Mouse (Mus musculus): Measurements from ENCODE around the gene Dao. TPM values are rescaled to one million over a fixed set of nuclear protein-coding genes. Genes with fewer than 3 reads are reported as not detected.
A peak's percentile ranks its signal among the peaks of the same experiment; 100 is the strongest.

Dao gene
- total RNA-seq, 1 experiment = 0.18 TPM

- no peak overlapping the region for H3K27ac ChIP-seq (ENCODE audit: insufficient read depth, low read depth, low read length, poor library complexity, severe bottlenecking)
- no peaks in the 10 kb centered on the region for H3K4me1 ChIP-seq (ENCODE audit: control insufficient read depth in 2 of 2, insufficient read depth in 2 of 2, low read length in 2 of 2, poor library complexity in 1 of 2)
- in situ Hi-C loops (cut with MboI; ENCODE audit: low sequenced_read_pairs in 2 of 2, unreplicated experiment in 2 of 2) = no loop called here
- H3K36me3 ChIP-seq (ENCODE audit: control insufficient read depth, insufficient read depth, low read length, poor library complexity, severe bottlenecking) = no peaks in the 10 kb centered on the region
- no peak for DNase-seq (ENCODE audit: low read depth, low spot score)
- H3K9ac ChIP-seq (ENCODE audit: insufficient read depth, low read depth, low read length, poor library complexity, severe bottlenecking) = no peak overlapping the region
- H3K9me3 ChIP-seq (ENCODE audit: control insufficient read depth, insufficient read depth, low read depth, low read length) = no peaks in the 10 kb centered on the region
- TF ChIP-seq ZNF384 (IDR thresholded peaks at IDR 0.05; ENCODE audit: low read depth, low read length) = no peak
- TF ChIP-seq CHD2 (IDR thresholded peaks at IDR 0.05; ENCODE audit: low read depth, low read length) = no peak
- TF ChIP-seq MAFK (IDR thresholded peaks at IDR 0.05; ENCODE audit: insufficient read depth, low read depth, low read length) = no peak
- TF ChIP-seq HCFC1 (IDR thresholded peaks at IDR 0.05; ENCODE audit: borderline replicate concordance, insufficient read depth, low read length) = no peak
- 0 out of 2 replicates have a peak, but pooled peaks have one; percentile 1 for TF ChIP-seq ZC3H11A (IDR thresholded peaks at IDR 0.05; ENCODE audit: borderline replicate concordance, low read depth, low read length)
- H3K4me3 ChIP-seq (ENCODE audit: insufficient read depth in 1 of 2, low read depth in 1 of 2, low read length in 2 of 2, poor library complexity in 1 of 2, severe bottlenecking in 1 of 2) = no peak overlapping the region
These were observed 67.4 kb downstream of the Dao start for GRCm38 (mm10) chr5:114070858-114071257.

- Histone ChIP-seq H3K9me3 (ENCODE audit: control insufficient read depth, insufficient read depth, low read depth, low read length) (no peaks in the 10 kb centered on the region), H3K9ac (ENCODE audit: insufficient read depth, low read depth, low read length, poor library complexity, severe bottlenecking) (no peak overlapping the region), H3K36me3 (ENCODE audit: control insufficient read depth, insufficient read depth, low read length, poor library complexity, severe bottlenecking) (no peaks in the 10 kb centered on the region), H3K4me3 (ENCODE audit: insufficient read depth in 1 of 2, low read depth in 1 of 2, low read length in 2 of 2, poor library complexity in 1 of 2, severe bottlenecking in 1 of 2) (no peak overlapping the region), H3K27ac (ENCODE audit: insufficient read depth, low read depth, low read length, poor library complexity, severe bottlenecking) (no peak overlapping the region), H3K4me1 (ENCODE audit: control insufficient read depth in 2 of 2, insufficient read depth in 2 of 2, low read length in 2 of 2, poor library complexity in 1 of 2) (no peaks in the 10 kb centered on the region)
- no peak for DNase-seq (ENCODE audit: low read depth, low spot score)
- no peak for TF ChIP-seq MAFK (IDR thresholded peaks at IDR 0.05; ENCODE audit: insufficient read depth, low read depth, low read length)
- no peak for TF ChIP-seq ZNF384 (IDR thresholded peaks at IDR 0.05; ENCODE audit: low read depth, low read length)
- TF ChIP-seq HCFC1 (IDR thresholded peaks at IDR 0.05; ENCODE audit: borderline replicate concordance, insufficient read depth, low read length) = no peak
- no peak for TF ChIP-seq ZC3H11A (IDR thresholded peaks at IDR 0.05; ENCODE audit: borderline replicate concordance, low read depth, low read length)
- no peak for TF ChIP-seq CHD2 (IDR thresholded peaks at IDR 0.05; ENCODE audit: low read depth, low read length)
- in situ Hi-C loops (cut with MboI; ENCODE audit: low sequenced_read_pairs in 2 of 2, unreplicated experiment in 2 of 2) = no loop called here
These were observed 68.8 kb downstream of the Dao start for GRCm38 (mm10) chr5:114072262-114072661.

Other genes starting within 250 kb of the Dao start
- 78.0 and 100 TPM in 2 replicates for gene Sart3, start 231.2 kb upstream of the Dao start, total RNA-seq (2012; rRNA removed)
- gene Iscu, start 231.0 kb upstream of the Dao start, total RNA-seq (2012; rRNA removed) = 78.4 and 80.1 TPM in 2 replicates
- 3.3 and 7.1 TPM in 2 replicates for gene Tmem119, start 203.2 kb upstream of the Dao start, total RNA-seq (2012; rRNA removed)
- 0.31 and 1.3 TPM in 2 replicates for gene Selplg, start 171.1 kb upstream of the Dao start, total RNA-seq (2012; rRNA removed)
- gene Coro1c, start 94.9 kb upstream of the Dao start, total RNA-seq (2012; rRNA removed) = 150 TPM in 2 replicates
- gene Ssh1, start 9.8 kb upstream of the Dao start, total RNA-seq (2012; rRNA removed) = 11.8 and 13.4 TPM in 2 replicates
- gene Usp30, start 61.8 kb downstream of the Dao start, total RNA-seq (2012; rRNA removed) = 15.8 and 21.4 TPM in 2 replicates
- gene Svop, start 87.9 kb downstream of the Dao start, total RNA-seq (2012; rRNA removed) = 3.3 and 4.9 TPM in 2 replicates
- 26.7 and 32.6 TPM in 2 replicates for gene Alkbh2, start 124.5 kb downstream of the Dao start, total RNA-seq (2012; rRNA removed)
- gene Ung, start 126.7 kb downstream of the Dao start, total RNA-seq (2012; rRNA removed) = 67.9 and 71.6 TPM in 2 replicates
- gene Acacb, start 142.8 kb downstream of the Dao start, total RNA-seq (2012; rRNA removed) = 10.5 and 16.9 TPM in 2 replicates